Mouse (Mus musculus): ENCODE measurements around the gene Ppa2. TPM values are rescaled to one million over a fixed set of nuclear protein-coding genes. Genes with fewer than 3 reads are reported as not detected.

Ppa2 gene
- polyA plus RNA-seq (2017; shearing (Covaris generic)): 10 to 100 TPM; 45.1 to 61.1 TPM

GRCm38 (mm10) chr3:133309954-133310808, at the start of gene Ppa2:
TSS of gene Ppa2 (plus strand) at chr3:133310110.

Other genes with a start within 250 kb of the Ppa2 start
- 10 to 100 TPM; 21.0 to 25.1 TPM for gene Ints12, start 218.3 kb upstream of the Ppa2 start, polyA plus RNA-seq (2017; shearing (Covaris generic))
- 1 to 10 TPM; 3.3 to 4.4 TPM for gene Gstcd, start 218.1 kb upstream of the Ppa2 start, polyA plus RNA-seq (2017; shearing (Covaris generic))
- gene Arhgef38, start 75.2 kb upstream of the Ppa2 start, polyA plus RNA-seq (2017; shearing (Covaris generic)): under 1 TPM in 1 of 2 experiments, not detected in 1; 0.12 TPM
- 10 to 100 TPM; 41.3 to 47.8 TPM for gene Tet2, start 235.0 kb downstream of the Ppa2 start, polyA plus RNA-seq (2017; shearing (Covaris generic))